Mouse (Mus musculus) limb, embryonic 14.5 days (tissue): Measurements from ENCODE around the gene Btbd16. TPM values are rescaled to one million over a fixed set of nuclear protein-coding genes. Genes with fewer than 3 reads are reported as not detected.

Experiments used
- ATAC-seq: fragments of 200-750 bp; cut with Nextera tagmentation; 2 replicates; pipeline ENCODE4 v1.8.0; 2017; ENCODE audit warnings: low read depth, moderate number of reproducible peaks, moderate TSS enrichment; ENCODE audit not compliant: low FRiP score
- DNase-seq: peaks from one replicate; pipeline ENCODE4 v3.0.0-alpha.2; 2015; ENCODE audit warnings: low spot score
- H3K27ac ChIP-seq: fragments of 300-500 bp; sonication (generic); replicated peaks from 2 replicates; pipeline ENCODE4 v1.5.1; 2014; ENCODE audit warnings: low read depth, mild to moderate bottlenecking, low read length, moderate library complexity, mixed read lengths
- H3K27me3 ChIP-seq: fragments of 300-500 bp; sonication (generic); 2 replicates; pipeline ENCODE4 v1.6.1; 2014; ENCODE audit warnings: low read length, mixed read lengths; ENCODE audit not compliant: control insufficient read depth, insufficient read depth
- H3K36me3 ChIP-seq: fragments of 300-500 bp; sonication (generic); 2 replicates; pipeline ENCODE4 v1.6.1; 2014; ENCODE audit warnings: mild to moderate bottlenecking, low read length, moderate library complexity, mixed read lengths; ENCODE audit not compliant: control insufficient read depth, insufficient read depth
- H3K4me1 ChIP-seq: fragments of 300-500 bp; sonication (generic); 2 replicates; pipeline ENCODE4 v1.6.1; 2014; ENCODE audit warnings: antibody characterized with exemption, low read length, mixed read lengths; ENCODE audit not compliant: control insufficient read depth, insufficient read depth
- H3K4me2 ChIP-seq: fragments of 300-500 bp; sonication (generic); replicated peaks from 2 replicates; pipeline ENCODE4 v1.6.1; 2014; ENCODE audit warnings: low read depth, mild to moderate bottlenecking, low read length, moderate library complexity; ENCODE audit not compliant: severe bottlenecking
- H3K4me3 ChIP-seq: fragments of 300-500 bp; sonication (generic); replicated peaks from 2 replicates; pipeline ENCODE4 v1.5.1; 2014; ENCODE audit warnings: low read length
- H3K9ac ChIP-seq: fragments of 300-500 bp; sonication (generic); 2 replicates; pipeline ENCODE4 v1.6.1; 2014; ENCODE audit warnings: mild to moderate bottlenecking, low read depth, low read length, moderate library complexity; ENCODE audit not compliant: severe bottlenecking
- H3K9me3 ChIP-seq: fragments of 300-500 bp; sonication (generic); 2 replicates; pipeline ENCODE4 v1.6.1; 2016; ENCODE audit warnings: low read length; ENCODE audit not compliant: control insufficient read depth
- POLR2A ChIP-seq: fragments of 200-500 bp; IDR thresholded peaks from 2 replicates; pipeline ENCODE4 v1.8.0; 2012; ENCODE audit warnings: inconsistent platforms, mild to moderate bottlenecking, moderate library complexity, borderline replicate concordance; ENCODE audit not compliant: insufficient read depth, insufficient read length; ENCODE audit errors: extremely low read depth
- WGBS: fragments of 180-500 bp; shearing (Covaris S2); extraction: QIAGEN DNeasy Blood & Tissue Kit; methylation state at CpG from one replicate; pipeline ENCODE4 v1.1.7; 2014; 5-methylcytosine and 5-hydroxymethylcytosine counted together
- polyA plus RNA-seq, 2 experiments: library from polyadenylated mRNA; depleted of rRNA in 1 of 2; stranded (reverse) in 1 of 2; unstranded in 1 of 2; fragments of >200 nt; fragmentation: Nextera tagmentation in 1 of 2; extraction: Ambion mirVana in 1 of 2; gene quantifications; 2 replicates each; pipeline versions ENCODE4 v1.2.1 to v1.2.3; 2012 to 2014

The Btbd16 gene
- polyA plus RNA-seq, 2 experiments, result 0.05 TPM; not detected in 1

DNA sequence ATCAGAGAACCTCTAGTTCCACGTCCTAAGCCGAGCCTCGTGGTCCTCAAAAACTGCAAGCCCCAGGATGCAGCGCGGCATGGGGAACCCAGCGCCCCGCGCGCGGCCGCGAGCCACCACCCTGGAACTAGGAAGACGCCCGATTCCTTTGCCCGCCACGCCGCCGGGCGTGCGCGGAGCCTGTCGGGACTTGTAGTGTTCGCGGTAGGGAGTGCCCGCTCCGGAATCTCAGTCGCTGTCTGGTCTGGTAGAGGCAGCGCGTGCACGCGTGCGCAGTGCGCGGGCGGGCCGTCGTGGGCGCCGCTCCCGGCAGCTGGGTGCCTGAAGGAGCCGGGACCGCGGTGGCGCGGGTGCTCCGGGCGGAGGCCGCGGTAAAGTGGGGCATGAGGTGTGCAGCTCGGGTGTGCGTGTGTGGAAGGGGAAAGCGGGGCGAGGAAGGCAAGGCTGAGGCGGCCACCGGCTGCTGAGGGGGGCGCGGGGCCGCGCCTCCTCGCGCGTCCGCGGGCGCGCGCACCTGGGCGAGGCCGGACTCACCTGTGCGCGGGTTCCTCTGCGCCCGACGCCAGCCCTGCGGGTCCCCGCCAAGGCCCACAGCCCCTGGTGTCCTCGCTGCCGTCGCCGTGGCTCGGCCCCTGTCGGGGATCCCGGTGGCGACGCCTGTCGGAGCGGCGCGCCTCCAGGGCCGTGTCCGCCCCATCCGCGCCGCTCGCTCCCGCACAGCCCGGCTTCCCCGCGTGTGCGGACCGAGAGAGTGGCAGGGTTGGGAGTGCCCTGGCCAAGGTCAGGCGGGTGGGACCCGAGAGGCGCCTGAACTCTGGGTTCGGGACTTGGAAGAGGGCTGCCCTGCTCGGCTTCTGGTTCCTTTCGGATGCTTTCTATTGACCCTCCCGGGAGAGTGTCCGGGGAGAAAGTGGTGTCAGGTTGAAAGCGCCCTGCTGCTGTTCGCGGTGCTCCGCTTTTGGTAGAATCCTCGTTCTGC is 92.0 kb downstream of the Btbd16 start, which contains the start of gene Plekha1:
Plekha1 (plus strand) TSS at position 144 of the 979 bp plus-strand sequence.
- ATAC-seq (peak; percentile 94), DNase-seq (peak; percentile 98)
- Histone ChIP-seq H3K27me3 (no peaks in the 10 kb centered on the region), H3K4me1 (peaks cover 13% of the 10 kb centered on the region), H3K27ac (peak within 1 kb of the TSS; percentile 63; the same call in 1 of the 2 replicates), H3K4me3 (peak within 1 kb of the TSS; percentile 78), H3K36me3 (no peaks in the 10 kb centered on the region), H3K9ac (peak within 1 kb of the TSS; percentile 83), H3K9me3 (no peaks in the 10 kb centered on the region), H3K4me2 (peak within 1 kb of the TSS; percentile 65)
- WGBS, result under 1% methylated on average over 65 of the region's 114 CpGs
- peak; percentile 88 for TF ChIP-seq POLR2A

DNA sequence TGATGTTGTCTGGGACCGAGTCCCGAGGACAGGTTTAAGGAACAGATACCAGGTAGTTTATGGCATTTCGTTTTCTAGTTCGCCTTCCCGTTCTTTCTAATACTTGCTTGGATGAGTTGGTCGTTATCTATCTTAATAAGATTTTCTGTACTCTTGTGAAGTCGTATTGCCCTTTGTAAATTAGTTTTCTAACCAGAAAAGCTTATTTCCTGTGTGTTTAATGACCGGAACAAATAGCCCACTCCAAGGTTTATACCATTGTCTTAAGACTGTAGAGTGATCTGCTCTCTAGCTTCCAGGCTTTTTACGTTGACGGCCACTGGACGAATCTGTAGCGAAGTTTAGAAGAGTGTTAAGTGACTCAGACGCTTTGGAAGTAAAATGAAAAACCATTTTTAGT is 92.8 kb downstream of the Btbd16 start:
- no peaks in the 10 kb centered on the region for H3K36me3 ChIP-seq
- DNase-seq (no peak), ATAC-seq (no peak)
- H3K27me3 ChIP-seq, result no peaks in the 10 kb centered on the region
- H3K9ac ChIP-seq, result peak overlapping the region; percentile 83
- WGBS, result 3% methylated on average over 13 of the region's 13 CpGs
- no peak for TF ChIP-seq POLR2A
- peaks cover 5% of the 10 kb centered on the region; the same call in 1 of the 2 replicates for H3K4me1 ChIP-seq
- peak overlapping the region; percentile 65 for H3K4me2 ChIP-seq
- H3K9me3 ChIP-seq, result no peaks in the 10 kb centered on the region
- no peak overlapping the region for H3K27ac ChIP-seq
- H3K4me3 ChIP-seq, result peak overlapping the region; percentile 78

DNA sequence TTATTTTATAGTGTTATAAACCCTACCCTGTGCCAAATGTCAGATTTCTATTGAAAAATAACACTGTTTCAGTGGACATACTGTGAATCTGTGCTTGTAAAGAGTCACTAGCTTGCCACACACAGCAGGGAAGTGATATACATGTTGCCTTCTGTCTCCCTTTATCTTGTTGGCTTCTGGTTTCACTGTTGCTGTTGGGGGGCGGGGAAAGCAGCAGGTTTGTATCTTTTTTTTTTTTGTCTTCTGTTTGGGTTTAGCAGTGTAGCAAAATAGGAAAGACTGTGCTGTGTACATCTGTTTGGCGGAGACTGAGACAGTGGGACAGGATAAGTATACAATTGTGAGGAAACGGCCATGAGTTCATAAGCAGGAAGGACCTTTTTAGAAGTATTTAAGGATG is 93.4 kb downstream of the Btbd16 start:
- no peak overlapping the region for H3K9ac ChIP-seq
- peaks cover 3% of the 10 kb centered on the region; the same call in 1 of the 2 replicates for H3K4me1 ChIP-seq
- H3K9me3 ChIP-seq, result no peaks in the 10 kb centered on the region
- H3K4me2 ChIP-seq, result peak overlapping the region; percentile 20; the same call in 1 of the 2 replicates
- WGBS, result 71% methylated on average over 3 of the region's 3 CpGs
- H3K4me3 ChIP-seq, result no peak overlapping the region
- no peaks in the 10 kb centered on the region for H3K36me3 ChIP-seq
- H3K27ac ChIP-seq, result no peak overlapping the region
- H3K27me3 ChIP-seq, result no peaks in the 10 kb centered on the region
- DNase-seq, result no peak
- TF ChIP-seq POLR2A, result no peak
- no peak for ATAC-seq

Other genes with a start within 250 kb of the Btbd16 start
- 73.1 and 88.8 TPM in 2 replicates for gene Nsmce4a, start 201.0 kb upstream of the Btbd16 start, polyA plus RNA-seq (2012; rRNA removed)
- gene Nsmce4a, start 201.0 kb upstream of the Btbd16 start, polyA plus RNA-seq (2014; fragmentation: Nextera tagmentation; extraction: Ambion mirVana), result 163 and 164 TPM in 2 replicates
- 47.3 and 49.1 TPM in 2 replicates for gene Tacc2, start 196.6 kb upstream of the Btbd16 start, polyA plus RNA-seq (2012; rRNA removed)
- gene Tacc2, start 196.6 kb upstream of the Btbd16 start, polyA plus RNA-seq (2014; fragmentation: Nextera tagmentation; extraction: Ambion mirVana), result 38.2 and 39.8 TPM in 2 replicates
- 47.9 and 53.5 TPM in 2 replicates for gene Plekha1, start 91.7 kb downstream of the Btbd16 start, polyA plus RNA-seq (2012; rRNA removed)
- gene Plekha1, start 91.7 kb downstream of the Btbd16 start, polyA plus RNA-seq (2014; fragmentation: Nextera tagmentation; extraction: Ambion mirVana), result 34.1 and 34.8 TPM in 2 replicates
- 102 and 124 TPM in 2 replicates for gene Htra1, start 162.0 kb downstream of the Btbd16 start, polyA plus RNA-seq (2012; rRNA removed)
- 224 and 233 TPM in 2 replicates for gene Htra1, start 162.0 kb downstream of the Btbd16 start, polyA plus RNA-seq (2014; fragmentation: Nextera tagmentation; extraction: Ambion mirVana)